Mouse (Mus musculus): ENCODE measurements around the gene Abcc4. TPM values are rescaled to one million over a fixed set of nuclear protein-coding genes. Genes with fewer than 3 reads are reported as not detected.
A peak's percentile ranks its signal among the peaks of the same experiment; 100 is the strongest.

Abcc4 gene
- polyA plus RNA-seq, 1 experiment from 2014 or later, result 3.2 TPM

GRCm38 (mm10) chr14:118473188-118473830 is 232.7 kb downstream of the Abcc4 start:
- Histone ChIP-seq H3K27me3 (ENCODE audit: control insufficient read depth, insufficient read depth, low read length) (peaks cover 12% of the 10 kb centered on the region), H3K27ac (ENCODE audit: low read depth, low read length) (no peak overlapping the region), H3K4me1 (replicated peaks; ENCODE audit: control insufficient read depth, insufficient read depth, low read length) (peaks cover 2% of the 10 kb centered on the region; the same call in 1 of the 2 replicates), H3K9me3 (ENCODE audit: control insufficient read depth, low read length) (no peaks in the 10 kb centered on the region), H3K36me3 (ENCODE audit: control insufficient read depth, insufficient read depth, low read length) (no peaks in the 10 kb centered on the region), H3K4me2 (replicated peaks; ENCODE audit: low read depth, low read length) (peak overlapping the region; percentile 94), H3K4me3 (ENCODE audit: low read depth, low read length) (peak overlapping the region; percentile 44), H3K9ac (ENCODE audit: low read depth, low read length) (peak overlapping the region; percentile 45; the same call in 1 of the 2 replicates)
- ATAC-seq (ENCODE audit: low FRiP score) (peak; percentile 62), DNase-seq (ENCODE audit: low spot score) (peak; percentile 44)
- 8% methylated on average over 20 of the region's 20 CpGs for WGBS

GRCm38 (mm10) chr14:118465331-118465730 is 240.7 kb downstream of the Abcc4 start:
- ATAC-seq (ENCODE audit: low FRiP score) (no peak), DNase-seq (ENCODE audit: low spot score) (no peak)
- Histone ChIP-seq H3K4me1 (replicated peaks; ENCODE audit: control insufficient read depth, insufficient read depth, low read length) (no peaks in the 10 kb centered on the region), H3K9ac (ENCODE audit: low read depth, low read length) (no peak overlapping the region), H3K27ac (ENCODE audit: low read depth, low read length) (no peak overlapping the region), H3K9me3 (ENCODE audit: control insufficient read depth, low read length) (no peaks in the 10 kb centered on the region), H3K4me2 (replicated peaks; ENCODE audit: low read depth, low read length) (no peak overlapping the region), H3K36me3 (ENCODE audit: control insufficient read depth, insufficient read depth, low read length) (no peaks in the 10 kb centered on the region), H3K27me3 (ENCODE audit: control insufficient read depth, insufficient read depth, low read length) (no peaks in the 10 kb centered on the region; the same call in 1 of the 2 replicates), H3K4me3 (ENCODE audit: low read depth, low read length) (no peak overlapping the region)
- 88% methylated on average over 2 of the region's 2 CpGs for WGBS

GRCm38 (mm10) chr14:118464401-118464800 is 241.6 kb downstream of the Abcc4 start:
- Histone ChIP-seq H3K9me3 (ENCODE audit: control insufficient read depth, low read length) (no peaks in the 10 kb centered on the region), H3K27me3 (ENCODE audit: control insufficient read depth, insufficient read depth, low read length) (no peaks in the 10 kb centered on the region), H3K4me2 (replicated peaks; ENCODE audit: low read depth, low read length) (no peak overlapping the region), H3K9ac (ENCODE audit: low read depth, low read length) (no peak overlapping the region), H3K4me1 (replicated peaks; ENCODE audit: control insufficient read depth, insufficient read depth, low read length) (no peaks in the 10 kb centered on the region), H3K36me3 (ENCODE audit: control insufficient read depth, insufficient read depth, low read length) (no peaks in the 10 kb centered on the region), H3K4me3 (ENCODE audit: low read depth, low read length) (no peak overlapping the region), H3K27ac (ENCODE audit: low read depth, low read length) (no peak overlapping the region)
- ATAC-seq (ENCODE audit: low FRiP score) (no peak), DNase-seq (ENCODE audit: low spot score) (no peak)
- 95% methylated on average over 3 of the region's 3 CpGs for WGBS

DNA sequence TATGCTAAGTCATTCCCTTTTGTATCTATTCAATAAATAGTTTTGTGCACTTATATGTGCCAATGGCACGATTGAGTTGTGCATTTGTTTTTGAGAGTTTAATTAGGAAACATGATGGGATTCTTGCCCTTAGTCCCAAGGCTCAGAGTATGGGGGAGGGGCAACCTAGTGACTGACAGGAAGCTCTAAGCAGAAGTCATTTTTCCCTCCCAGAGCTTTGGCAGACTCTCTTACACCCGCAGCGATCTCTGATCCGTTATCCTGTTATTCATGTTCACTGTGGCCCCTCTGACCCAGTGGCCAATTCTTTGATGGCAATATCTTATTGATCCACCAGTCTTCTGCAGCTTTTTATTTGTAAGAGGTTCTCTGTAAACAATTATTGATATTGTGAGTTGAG is 253.4 kb downstream of the Abcc4 start:
- H3K27me3 ChIP-seq (ENCODE audit: control insufficient read depth, insufficient read depth, low read length), result no peaks in the 10 kb centered on the region
- H3K27ac ChIP-seq (ENCODE audit: low read depth, low read length), result no peak overlapping the region
- H3K4me2 ChIP-seq (replicated peaks; ENCODE audit: low read depth, low read length), result no peak overlapping the region
- no peak for ATAC-seq (ENCODE audit: low FRiP score)
- no peaks in the 10 kb centered on the region for H3K36me3 ChIP-seq (ENCODE audit: control insufficient read depth, insufficient read depth, low read length)
- H3K9me3 ChIP-seq (ENCODE audit: control insufficient read depth, low read length), result no peaks in the 10 kb centered on the region
- no peak for DNase-seq (ENCODE audit: low spot score)
- H3K9ac ChIP-seq (ENCODE audit: low read depth, low read length), result no peak overlapping the region
- H3K4me3 ChIP-seq (ENCODE audit: low read depth, low read length), result no peak overlapping the region
- H3K4me1 ChIP-seq (replicated peaks; ENCODE audit: control insufficient read depth, insufficient read depth, low read length), result no peaks in the 10 kb centered on the region
- 73% methylated on average over 4 of the region's 4 CpGs for WGBS

DNA sequence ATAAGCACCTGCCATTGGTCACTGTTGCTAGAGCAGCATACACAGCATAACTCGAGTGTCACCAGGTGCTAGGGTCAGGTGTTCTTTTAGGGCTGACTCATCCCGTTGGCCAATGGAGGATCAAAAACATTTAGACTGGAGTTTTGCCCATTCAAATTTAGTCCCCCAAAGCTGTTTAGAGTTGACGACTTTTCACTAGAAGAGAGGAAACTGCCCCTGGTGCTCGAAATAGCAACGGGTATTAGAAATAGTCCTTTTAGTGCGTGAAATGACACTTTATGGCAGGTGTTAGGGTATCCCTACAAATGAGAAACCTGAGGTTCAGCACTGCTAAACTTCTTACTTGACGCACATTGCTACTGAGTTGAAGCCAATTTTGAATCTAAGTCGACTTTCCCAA is 265.9 kb downstream of the Abcc4 start:
- ATAC-seq (ENCODE audit: low FRiP score), result no peak
- H3K9ac ChIP-seq (ENCODE audit: low read depth, low read length), result no peak overlapping the region
- no peak overlapping the region for H3K4me3 ChIP-seq (ENCODE audit: low read depth, low read length)
- H3K27me3 ChIP-seq (ENCODE audit: control insufficient read depth, insufficient read depth, low read length), result peaks cover 20% of the 10 kb centered on the region
- no peaks in the 10 kb centered on the region for H3K36me3 ChIP-seq (ENCODE audit: control insufficient read depth, insufficient read depth, low read length)
- 87% methylated on average over 8 of the region's 8 CpGs for WGBS
- H3K9me3 ChIP-seq (ENCODE audit: control insufficient read depth, low read length), result no peaks in the 10 kb centered on the region
- no peaks in the 10 kb centered on the region; the same call in 1 of the 2 replicates for H3K4me1 ChIP-seq (replicated peaks; ENCODE audit: control insufficient read depth, insufficient read depth, low read length)
- no peak for DNase-seq (ENCODE audit: low spot score)
- H3K4me2 ChIP-seq (replicated peaks; ENCODE audit: low read depth, low read length), result no peak overlapping the region
- H3K27ac ChIP-seq (ENCODE audit: low read depth, low read length), result no peak overlapping the region

DNA sequence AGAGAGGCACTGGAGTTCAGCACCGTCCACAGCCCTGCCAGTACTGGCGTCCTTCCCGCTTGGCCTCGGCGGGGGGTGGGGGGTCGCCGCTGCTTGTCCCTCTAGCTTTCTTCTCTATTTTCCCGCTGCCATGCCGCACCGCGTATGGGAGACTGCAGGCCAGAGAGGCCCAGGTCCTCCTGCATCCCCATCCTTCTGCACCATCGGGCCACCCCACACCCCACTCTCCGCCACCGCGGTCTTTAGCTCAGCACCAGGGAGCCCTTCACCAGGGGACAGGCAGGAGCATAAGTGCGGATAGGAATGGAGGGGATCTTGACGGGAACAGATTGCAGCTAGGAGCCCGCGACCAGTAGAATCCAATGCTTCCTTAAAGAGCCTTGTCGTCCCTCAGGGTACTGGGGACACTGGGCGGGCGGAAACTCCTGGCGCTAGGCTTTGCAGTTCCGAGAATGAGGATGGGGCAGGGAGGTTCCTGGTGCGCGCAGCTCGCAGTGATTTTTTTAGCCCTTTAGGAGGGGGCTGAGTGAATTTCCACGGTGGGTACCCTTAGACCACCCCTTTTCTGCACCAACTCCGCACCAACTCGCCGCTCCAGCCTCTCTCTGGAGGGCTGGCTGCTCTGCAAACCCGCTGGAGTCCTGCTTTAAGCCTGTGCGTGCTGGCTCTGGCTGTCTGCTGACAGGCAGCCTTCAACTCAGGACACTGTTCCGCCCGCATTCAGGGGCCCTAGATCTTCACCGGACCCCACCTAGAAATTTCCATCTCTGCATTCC is 268.7 kb downstream of the Abcc4 start:
- peak overlapping the region; percentile 92 for H3K4me2 ChIP-seq (replicated peaks; ENCODE audit: low read depth, low read length)
- under 1% methylated on average over 36 of the region's 36 CpGs for WGBS
- peak overlapping the region; percentile 43 for H3K4me3 ChIP-seq (ENCODE audit: low read depth, low read length)
- ATAC-seq (ENCODE audit: low FRiP score) (peak; percentile 79), DNase-seq (ENCODE audit: low spot score) (peak; percentile 75)
- peak overlapping the region; percentile 40 for H3K9ac ChIP-seq (ENCODE audit: low read depth, low read length)
- H3K27ac ChIP-seq (ENCODE audit: low read depth, low read length), result peak overlapping the region; percentile 30
- H3K27me3 ChIP-seq (ENCODE audit: control insufficient read depth, insufficient read depth, low read length), result peaks cover 22% of the 10 kb centered on the region
- H3K4me1 ChIP-seq (replicated peaks; ENCODE audit: control insufficient read depth, insufficient read depth, low read length), result no peaks in the 10 kb centered on the region; the same call in 1 of the 2 replicates
- H3K9me3 ChIP-seq (ENCODE audit: control insufficient read depth, low read length), result no peaks in the 10 kb centered on the region
- H3K36me3 ChIP-seq (ENCODE audit: control insufficient read depth, insufficient read depth, low read length), result no peaks in the 10 kb centered on the region

GRCm38 (mm10) chr14:118436791-118437155 is 269.2 kb downstream of the Abcc4 start:
- ATAC-seq (ENCODE audit: low FRiP score) (peak; percentile 88), DNase-seq (ENCODE audit: low spot score) (peak; percentile 82)
- Histone ChIP-seq H3K9ac (ENCODE audit: low read depth, low read length) (peak overlapping the region; percentile 40), H3K9me3 (ENCODE audit: control insufficient read depth, low read length) (no peaks in the 10 kb centered on the region), H3K4me3 (ENCODE audit: low read depth, low read length) (peak overlapping the region; percentile 43), H3K27me3 (ENCODE audit: control insufficient read depth, insufficient read depth, low read length) (peaks cover 22% of the 10 kb centered on the region), H3K4me1 (replicated peaks; ENCODE audit: control insufficient read depth, insufficient read depth, low read length) (no peaks in the 10 kb centered on the region; the same call in 1 of the 2 replicates), H3K36me3 (ENCODE audit: control insufficient read depth, insufficient read depth, low read length) (no peaks in the 10 kb centered on the region), H3K27ac (ENCODE audit: low read depth, low read length) (peak overlapping the region; percentile 30), H3K4me2 (replicated peaks; ENCODE audit: low read depth, low read length) (peak overlapping the region; percentile 92)
- under 1% methylated on average over 31 of the region's 31 CpGs for whole genome bisulfite sequencing

- Histone ChIP-seq H3K9me3 (ENCODE audit: control insufficient read depth, low read length) (no peaks in the 10 kb centered on the region), H3K9ac (ENCODE audit: low read depth, low read length) (no peak overlapping the region), H3K27me3 (ENCODE audit: control insufficient read depth, insufficient read depth, low read length) (peaks cover 22% of the 10 kb centered on the region), H3K36me3 (ENCODE audit: control insufficient read depth, insufficient read depth, low read length) (no peaks in the 10 kb centered on the region), H3K4me3 (ENCODE audit: low read depth, low read length) (no peak overlapping the region), H3K27ac (ENCODE audit: low read depth, low read length) (no peak overlapping the region), H3K4me2 (replicated peaks; ENCODE audit: low read depth, low read length) (no peak overlapping the region), H3K4me1 (replicated peaks; ENCODE audit: control insufficient read depth, insufficient read depth, low read length) (no peaks in the 10 kb centered on the region; the same call in 1 of the 2 replicates)
- ATAC-seq (ENCODE audit: low FRiP score), result peak; percentile 63
- DNase-seq (ENCODE audit: low spot score), result peak; percentile 43
- 17% methylated on average over 12 of the region's 12 CpGs for WGBS
Measured at GRCm38 (mm10) chr14:118435676-118436330, 270.2 kb downstream of the Abcc4 start.

All from hindbrain, embryonic 11.5 days (tissue).